Mouse (Mus musculus) liver, adult 2 months (tissue): ENCODE data around the gene Glt28d2. TPM values are rescaled to one million over a fixed set of nuclear protein-coding genes. Genes with fewer than 3 reads are reported as not detected.
A peak's percentile ranks its signal among the peaks of the same experiment; 100 is the strongest.

Source experiments
- DNase-seq: peaks from one replicate; pipeline ENCODE4 v3.0.0-alpha.2; 2011; ENCODE audit warnings: low read depth, low spot score; ENCODE audit errors: extremely low read depth
- H3K27ac ChIP-seq: fragments of 200-500 bp; replicated peaks from 2 replicates; pipeline ENCODE4 v1.5.1; 2012; ENCODE audit warnings: low read depth, mild to moderate bottlenecking, control low read depth, inconsistent platforms, low read length; ENCODE audit not compliant: insufficient read depth
- H3K27me3 ChIP-seq: fragments of 200-500 bp; 2 replicates; pipeline ENCODE4 v1.6.1; 2012; ENCODE audit warnings: mild to moderate bottlenecking, moderate library complexity, low read length, inconsistent platforms; ENCODE audit not compliant: control insufficient read depth, insufficient read depth
- H3K36me3 ChIP-seq: fragments of 200-500 bp; 2 replicates; pipeline ENCODE4 v1.6.1; 2012; ENCODE audit warnings: low read length, inconsistent platforms; ENCODE audit not compliant: control insufficient read depth, insufficient read depth
- H3K4me1 ChIP-seq: fragments of 200-500 bp; 2 replicates; pipeline ENCODE4 v1.6.1; 2011; ENCODE audit warnings: low read length; ENCODE audit not compliant: control insufficient read depth, insufficient read depth
- H3K4me3 ChIP-seq: fragments of 200-500 bp; 2 replicates; pipeline ENCODE4 v1.5.1; 2011; ENCODE audit warnings: low read depth, mild to moderate bottlenecking, control low read depth, low read length, moderate library complexity; ENCODE audit not compliant: insufficient read depth
- H3K79me2 ChIP-seq: fragments of 200-500 bp; 2 replicates; pipeline ENCODE4 v1.6.1; 2012; ENCODE audit warnings: inconsistent platforms, mild to moderate bottlenecking, low read length, moderate library complexity; ENCODE audit not compliant: control insufficient read depth, insufficient read depth
- H3K9ac ChIP-seq: fragments of 200-500 bp; 2 replicates; pipeline ENCODE4 v1.6.1; 2012; ENCODE audit warnings: low read depth, mild to moderate bottlenecking, control low read depth, inconsistent platforms, low read length
- CTCF ChIP-seq: fragments of 200-500 bp; IDR thresholded peaks from 2 replicates; pipeline ENCODE4 v1.5.1; 2011; ENCODE audit warnings: low read depth, low read length, control low read depth
- POLR2A ChIP-seq: fragments of 200-500 bp; IDR thresholded peaks from 2 replicates; pipeline ENCODE4 v1.6.1; 2011; ENCODE audit warnings: low read length, control low read depth; ENCODE audit not compliant: insufficient read depth; ENCODE audit errors: extremely low read depth
- WGBS: fragments of 180-500 bp; shearing (Covaris S2); methylation state at CpG from one replicate; pipeline ENCODE4 v1.1.7; 2018; 5-methylcytosine and 5-hydroxymethylcytosine counted together
- polyA plus RNA-seq: library from polyadenylated mRNA; depleted of rRNA; stranded (reverse); fragments of >200 nt; gene quantifications from 2 replicates; pipeline ENCODE4 v1.2.3, GENCODE M21; 2012
- total RNA-seq: library from RNA; depleted of rRNA; stranded (reverse); fragments of >200 nt; gene quantifications from 2 replicates; pipeline ENCODE4 v1.2.3, GENCODE M21; 2014

Glt28d2 gene
- total and polyA plus RNA-seq, 2 experiments: 1.6 to 3.0 TPM

GRCm38 (mm10) chr3:85855043-85855442 is 32.3 kb downstream of the Glt28d2 start:
- Histone ChIP-seq H3K27ac (no peak overlapping the region), H3K4me1 (peaks cover 13% of the 10 kb centered on the region), H3K4me3 (no peak overlapping the region), H3K79me2 (peaks cover 13% of the 10 kb centered on the region; the same call in 1 of the 2 replicates), H3K9ac (no peak overlapping the region), H3K27me3 (no peaks in the 10 kb centered on the region), H3K36me3 (no peaks in the 10 kb centered on the region)
- TF ChIP-seq CTCF: no peak
- TF ChIP-seq POLR2A: no peak
- DNase-seq: no peak
- WGBS: 96% methylated on average over 3 of the region's 3 CpGs

GRCm38 (mm10) chr3:85854143-85854542 is 33.2 kb downstream of the Glt28d2 start:
- peaks cover 8% of the 10 kb centered on the region for H3K4me1 ChIP-seq
- no peak overlapping the region for H3K9ac ChIP-seq
- WGBS: 95% methylated on average over 6 of the region's 6 CpGs
- no peak overlapping the region for H3K4me3 ChIP-seq
- TF ChIP-seq CTCF (no peak), POLR2A (no peak)
- no peaks in the 10 kb centered on the region for H3K27me3 ChIP-seq
- peaks cover 13% of the 10 kb centered on the region; the same call in 1 of the 2 replicates for H3K79me2 ChIP-seq
- no peak overlapping the region for H3K27ac ChIP-seq
- DNase-seq: no peak
- no peaks in the 10 kb centered on the region for H3K36me3 ChIP-seq

GRCm38 (mm10) chr3:85853715-85854114 is 33.6 kb downstream of the Glt28d2 start:
- Histone ChIP-seq H3K4me1 (peaks cover 4% of the 10 kb centered on the region), H3K4me3 (no peak overlapping the region), H3K79me2 (peaks cover 13% of the 10 kb centered on the region; the same call in 1 of the 2 replicates), H3K27ac (no peak overlapping the region), H3K9ac (no peak overlapping the region), H3K27me3 (no peaks in the 10 kb centered on the region), H3K36me3 (no peaks in the 10 kb centered on the region)
- 81% methylated on average over 4 of the region's 4 CpGs for WGBS
- no peak for DNase-seq
- TF ChIP-seq CTCF (no peak), POLR2A (no peak)

GRCm38 (mm10) chr3:85850079-85850478 is 37.2 kb downstream of the Glt28d2 start:
- Histone ChIP-seq H3K4me1 (peaks cover 4% of the 10 kb centered on the region), H3K9ac (no peak overlapping the region), H3K27ac (no peak overlapping the region), H3K79me2 (peaks cover 5% of the 10 kb centered on the region; the same call in 1 of the 2 replicates), H3K27me3 (no peaks in the 10 kb centered on the region), H3K4me3 (no peak overlapping the region), H3K36me3 (no peaks in the 10 kb centered on the region)
- 84% methylated on average over 1 of the region's 1 CpGs for WGBS
- TF ChIP-seq POLR2A (no peak), CTCF (no peak)
- no peak for DNase-seq

GRCm38 (mm10) chr3:85846316-85846715 is 41.0 kb downstream of the Glt28d2 start:
- peaks cover 8% of the 10 kb centered on the region for H3K4me1 ChIP-seq
- peaks cover 11% of the 10 kb centered on the region for H3K79me2 ChIP-seq
- no peaks in the 10 kb centered on the region for H3K36me3 ChIP-seq
- no peaks in the 10 kb centered on the region for H3K27me3 ChIP-seq
- WGBS: 95% methylated on average over 1 of the region's 1 CpGs
- no peak overlapping the region for H3K9ac ChIP-seq
- H3K4me3 ChIP-seq: no peak overlapping the region
- no peak for DNase-seq
- TF ChIP-seq CTCF: no peak
- no peak for TF ChIP-seq POLR2A
- H3K27ac ChIP-seq: no peak overlapping the region

- Histone ChIP-seq H3K9ac (no peak overlapping the region), H3K36me3 (no peaks in the 10 kb centered on the region), H3K4me3 (no peak overlapping the region), H3K27me3 (no peaks in the 10 kb centered on the region), H3K4me1 (peaks cover 8% of the 10 kb centered on the region), H3K79me2 (peaks cover 9% of the 10 kb centered on the region), H3K27ac (peak overlapping the region; percentile 20)
- TF ChIP-seq POLR2A (no peak), CTCF (no peak)
- WGBS: 34% methylated on average over 6 of the region's 6 CpGs
- DNase-seq: peak; percentile 88
Observed at GRCm38 (mm10) chr3:85845341-85845740, 42.0 kb downstream of the Glt28d2 start.
